Mouse (Mus musculus): ENCODE results near the gene Pld4.

Gene Pld4

DNA sequence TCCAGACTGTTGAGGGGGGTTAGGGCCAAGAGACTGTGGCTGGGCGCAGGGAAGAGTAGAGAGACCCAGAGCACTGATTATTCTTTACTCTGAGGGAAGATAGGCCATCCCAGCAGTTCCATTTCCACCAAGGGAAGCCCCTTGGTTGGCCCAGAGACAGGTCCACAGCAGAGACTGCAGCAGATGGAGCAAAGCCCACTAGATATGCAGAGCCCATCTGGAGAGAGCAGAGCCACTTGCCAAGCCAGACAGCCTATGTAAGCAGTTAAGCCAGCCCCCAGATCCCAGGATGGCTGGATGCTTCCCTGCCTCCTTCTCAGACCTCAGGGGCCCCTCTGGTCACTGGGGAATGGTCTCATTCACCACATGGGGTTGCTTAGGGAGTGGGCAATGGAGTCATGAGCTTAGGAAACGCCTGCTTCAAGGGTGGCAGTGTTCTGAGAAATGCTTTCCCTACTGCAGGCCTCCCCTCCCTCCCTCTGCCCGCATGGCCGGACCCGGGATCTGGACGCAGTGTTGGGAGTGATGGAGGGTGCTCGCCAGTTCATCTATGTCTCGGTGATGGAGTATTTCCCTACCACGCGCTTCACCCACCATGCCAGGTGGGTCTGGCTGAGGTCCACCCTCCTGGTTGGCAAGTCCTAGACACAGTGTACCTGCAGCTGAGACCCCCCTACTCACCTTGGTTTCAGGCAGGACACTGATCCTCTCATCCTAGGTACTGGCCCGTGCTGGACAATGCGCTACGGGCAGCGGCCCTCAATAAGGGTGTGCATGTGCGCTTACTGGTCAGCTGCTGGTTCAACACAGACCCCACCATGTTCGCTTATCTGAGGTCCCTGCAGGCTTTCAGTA is 6.8 kb downstream of the Pld4 start:
- DNase-seq = no peak

DNA sequence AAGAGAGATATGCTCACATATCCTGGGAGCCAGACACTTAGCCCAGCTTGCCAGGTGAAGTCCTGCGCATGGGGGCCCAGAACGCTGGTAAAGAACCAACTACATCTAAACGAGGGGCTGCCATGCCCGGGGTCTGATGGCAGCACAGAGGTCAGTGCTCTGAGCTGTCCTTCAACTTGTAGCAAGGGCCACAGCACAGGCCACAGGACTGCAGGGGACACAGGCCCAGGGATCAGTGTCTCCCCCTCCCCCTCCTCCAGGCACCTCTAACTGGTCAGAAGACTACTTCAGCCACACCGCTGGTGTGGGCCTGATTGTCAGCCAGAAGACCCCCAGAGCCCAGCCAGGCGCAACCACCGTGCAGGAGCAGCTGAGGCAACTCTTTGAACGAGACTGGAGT is 7.7 kb downstream of the Pld4 start:
- DNase-seq = no peak

DNA sequence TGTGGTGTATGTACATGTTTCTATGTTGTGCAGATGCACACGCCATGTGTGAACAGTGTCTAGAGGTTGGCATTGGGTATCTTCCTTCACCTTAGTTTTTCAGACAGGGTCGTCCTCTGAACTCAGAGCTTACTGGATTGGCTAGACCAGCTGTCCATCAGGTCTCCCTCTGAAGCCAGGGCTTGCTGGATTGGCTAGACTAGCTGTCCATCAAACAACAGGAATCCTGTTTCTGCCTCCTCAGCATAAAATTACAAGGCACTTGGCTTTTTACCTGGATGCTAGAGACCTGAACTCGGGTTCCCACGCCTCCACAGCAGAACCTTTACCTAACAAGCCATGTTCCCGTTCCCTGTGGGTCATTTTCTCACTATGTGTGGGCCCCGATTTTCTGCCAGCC is 8.6 kb downstream of the Pld4 start:
- DNase-seq = no peak

DNA sequence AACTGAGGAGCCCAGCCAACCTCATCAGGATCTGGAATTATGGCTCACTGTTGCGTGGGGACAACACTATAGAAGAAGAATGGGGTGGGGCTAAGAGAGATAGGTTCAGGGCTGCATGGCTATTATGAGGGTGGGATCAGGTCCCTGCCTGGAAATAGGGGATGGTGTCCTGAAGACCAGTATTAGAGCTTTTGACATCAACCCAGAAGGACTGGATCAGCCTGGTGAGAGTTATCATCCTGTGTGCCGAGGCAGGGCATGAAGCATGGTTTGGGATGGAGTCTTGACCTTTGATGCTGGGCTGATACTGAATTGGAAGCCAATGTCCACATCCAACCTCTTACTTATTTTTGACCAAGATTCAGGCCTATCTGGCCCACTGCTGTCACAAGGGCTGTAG is 9.3 kb downstream of the Pld4 start:
- DNase-seq = no peak

DNA sequence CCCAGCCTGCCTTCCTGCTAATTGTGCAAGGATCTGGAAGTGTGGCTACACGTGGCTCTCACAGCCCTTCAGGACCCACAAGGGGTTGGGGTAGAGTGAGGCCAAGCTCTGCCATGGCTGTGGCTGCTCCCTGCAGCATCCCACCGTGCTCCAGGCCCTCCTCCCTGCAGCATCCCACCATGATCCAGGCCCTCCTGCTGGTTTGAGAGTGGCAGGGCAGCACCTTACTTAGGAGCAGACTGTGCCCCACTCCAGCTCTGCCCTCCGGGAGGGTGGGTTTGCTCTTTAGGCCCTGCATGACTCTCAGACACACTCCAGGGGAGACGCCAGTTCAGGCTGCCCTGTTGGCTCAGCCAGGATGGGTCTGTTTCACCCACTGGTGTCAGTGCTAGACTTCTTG is 9.9 kb downstream of the Pld4 start:
- DNase-seq = no peak

DNA sequence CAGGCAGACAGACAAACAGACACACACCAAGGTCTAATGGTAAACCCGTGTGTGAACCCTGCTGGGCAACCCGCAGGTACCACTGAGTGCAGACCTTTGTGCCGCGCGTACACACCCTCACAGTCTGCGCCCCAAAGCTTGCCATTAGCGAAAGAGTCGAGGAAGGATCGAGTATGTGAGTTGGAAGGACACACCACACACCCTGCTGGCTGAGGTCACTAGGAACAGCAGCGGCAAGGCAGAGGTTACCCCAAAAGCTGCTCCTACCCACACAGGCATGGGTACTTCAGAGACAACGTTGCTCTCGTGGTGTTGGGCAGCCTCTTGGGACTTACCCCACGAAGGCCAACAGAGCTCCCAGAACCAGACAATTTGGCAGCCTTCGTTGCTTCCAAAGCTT is 11.9 kb downstream of the Pld4 start:
- DNase-seq = no peak

DNA sequence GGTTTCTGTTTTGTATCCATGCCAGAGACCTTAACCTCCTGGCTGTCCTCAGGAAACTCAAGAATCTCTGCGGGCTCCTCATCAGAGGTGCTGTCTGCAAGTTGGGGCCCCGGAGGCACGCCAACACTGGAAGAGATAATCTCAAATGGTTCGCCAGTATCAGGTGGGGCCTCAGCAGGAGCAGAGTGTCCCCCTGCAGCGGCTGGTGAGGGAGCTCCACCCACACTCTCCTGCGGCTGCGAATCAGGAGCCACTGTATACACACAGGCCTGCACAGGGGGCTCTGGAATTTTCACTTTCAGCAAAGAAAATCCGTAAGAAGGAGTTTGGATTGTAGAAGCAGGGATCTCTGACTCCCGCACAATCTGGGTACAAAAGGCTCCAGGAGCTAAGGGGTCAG is 12.9 kb downstream of the Pld4 start:
- DNase-seq = no peak

DNA sequence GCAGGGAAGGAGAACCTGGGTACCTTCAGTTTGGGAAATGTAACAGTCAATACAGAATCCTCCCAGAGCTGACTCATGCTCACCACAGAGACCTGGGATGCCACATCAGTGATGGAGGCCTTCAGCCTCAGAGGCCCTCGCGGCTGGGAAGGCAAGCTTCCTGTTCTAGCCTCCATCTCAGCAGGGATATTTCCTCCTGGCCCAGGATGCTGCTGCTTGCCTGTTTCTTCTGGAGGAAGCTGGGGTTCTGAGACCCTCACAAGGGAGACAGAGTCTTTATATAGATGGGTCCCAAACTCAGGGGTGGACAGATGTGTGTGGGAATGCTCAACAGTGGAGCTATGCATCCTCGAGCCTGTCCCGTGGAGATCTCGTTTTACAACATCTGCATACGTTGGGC is 13.6 kb downstream of the Pld4 start:
- no peak for DNase-seq

DNA sequence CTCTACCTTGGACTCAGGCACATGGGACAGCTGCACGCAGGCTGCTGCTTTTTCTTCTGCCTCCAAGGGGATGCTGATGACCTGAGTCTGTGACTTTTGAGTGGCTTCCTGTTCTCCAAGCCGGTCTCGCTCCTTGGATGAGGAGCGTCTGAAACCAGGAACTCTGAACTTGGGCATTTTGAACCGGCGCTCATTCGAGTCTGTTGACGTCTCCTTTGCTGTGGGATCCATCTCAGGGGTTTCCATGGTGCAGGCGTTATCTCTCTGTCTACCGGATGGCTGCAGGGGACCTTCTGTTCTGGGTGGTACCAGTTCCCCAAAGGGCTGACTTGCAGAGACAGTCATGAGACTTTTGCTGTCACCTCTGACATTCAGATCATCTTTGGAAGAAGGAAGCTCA is 14.0 kb downstream of the Pld4 start:
- no peak for DNase-seq

DNA sequence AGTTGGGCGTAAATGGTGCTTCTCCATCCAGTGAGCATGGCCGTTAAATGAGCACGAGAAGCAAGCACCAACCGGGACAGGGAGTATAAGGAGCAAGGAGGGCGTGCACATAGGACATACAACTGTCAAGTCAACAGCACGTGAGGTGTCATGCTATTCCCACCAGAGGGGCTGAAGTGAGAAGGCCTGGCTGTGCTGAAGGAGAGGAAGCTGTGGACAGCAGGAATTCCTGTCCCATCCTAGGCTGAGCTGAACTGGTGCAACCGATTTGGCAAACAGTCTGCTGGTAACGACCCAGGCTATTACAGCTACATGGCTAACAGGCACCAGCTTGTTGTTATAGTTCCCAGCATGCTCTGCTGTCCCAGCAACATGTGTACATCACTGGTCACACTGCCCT is 30.6 kb downstream of the Pld4 start:
- no peak for DNase-seq

DNA sequence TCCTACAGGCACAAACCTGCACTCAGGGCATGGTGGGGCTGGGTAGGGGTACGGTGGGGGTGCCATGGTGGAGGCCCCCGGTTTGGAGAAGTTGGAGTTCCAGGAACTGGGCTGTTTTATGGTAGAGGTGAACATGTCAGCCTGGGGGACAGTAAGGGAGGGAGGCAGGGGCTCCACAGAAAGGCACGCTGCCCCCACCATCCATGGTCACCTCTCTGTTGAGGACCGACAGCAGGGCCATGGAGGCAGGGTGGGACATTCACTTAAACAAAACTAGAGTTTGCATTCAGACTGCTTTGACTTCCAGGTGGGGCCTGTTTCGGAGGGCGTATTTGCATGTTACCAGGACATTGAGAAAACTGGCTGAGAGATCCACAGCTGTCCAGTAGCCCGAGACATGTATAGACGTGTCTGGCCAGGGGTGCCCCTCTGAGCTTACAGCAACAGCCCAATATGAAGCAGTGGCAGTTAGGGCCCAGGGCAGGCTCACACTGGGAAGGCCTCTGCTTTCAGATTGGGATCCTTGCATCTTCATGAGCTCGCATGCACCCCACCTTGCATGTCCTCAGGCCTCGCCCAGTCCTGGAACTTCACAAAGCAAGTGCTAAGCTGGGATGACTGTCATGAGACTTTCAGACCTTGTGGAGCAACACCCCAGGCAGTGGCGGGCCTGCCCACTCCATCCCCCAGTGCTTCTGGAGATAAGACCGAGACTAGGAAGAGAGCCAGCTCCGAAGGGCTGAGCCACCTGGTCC is 33.3 kb downstream of the Pld4 start:
- peak; percentile 36 for DNase-seq

DNA sequence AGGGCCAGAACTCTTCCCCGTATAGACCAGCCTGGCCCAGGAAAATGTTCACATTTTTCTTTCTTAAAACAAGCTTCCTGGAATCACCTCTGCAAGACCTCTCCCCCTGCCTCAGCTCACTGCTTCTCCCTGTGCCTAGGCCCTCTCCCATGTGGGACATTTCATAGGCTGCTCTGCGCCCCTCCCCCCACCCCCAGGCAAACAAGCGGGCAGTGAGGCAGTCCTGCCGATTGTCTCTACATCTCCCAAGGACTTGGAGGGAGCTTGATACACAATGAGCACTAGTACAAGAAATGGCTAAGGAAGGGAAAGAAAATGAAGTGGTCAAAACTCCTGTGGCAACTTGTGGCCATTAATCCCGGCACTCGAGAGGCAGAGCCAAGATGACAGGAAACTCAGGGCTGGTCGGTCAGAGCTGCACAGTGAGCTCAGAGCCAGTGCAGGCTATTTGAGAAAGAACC is 33.9 kb downstream of the Pld4 start:
- DNase-seq = no peak

DNA sequence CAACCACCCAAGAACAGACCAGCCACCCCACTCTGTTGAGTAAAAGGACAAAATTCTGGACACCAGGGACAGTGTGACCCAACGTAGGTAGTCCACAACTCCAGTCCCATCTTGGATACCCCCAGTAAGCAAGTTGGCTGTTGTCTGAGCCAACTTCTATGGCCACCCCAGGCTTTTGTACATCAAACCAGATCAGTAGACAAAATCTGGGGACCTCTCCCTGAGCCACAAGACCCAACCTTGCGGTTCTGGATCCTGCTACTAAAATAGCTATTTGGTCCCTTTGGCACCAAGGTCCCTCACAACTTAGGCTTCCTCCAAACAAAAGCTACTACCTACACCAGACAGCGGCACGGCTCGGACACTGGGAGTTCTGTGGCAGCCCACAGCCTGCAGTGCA is 34.5 kb downstream of the Pld4 start:
- DNase-seq = no peak

DNA sequence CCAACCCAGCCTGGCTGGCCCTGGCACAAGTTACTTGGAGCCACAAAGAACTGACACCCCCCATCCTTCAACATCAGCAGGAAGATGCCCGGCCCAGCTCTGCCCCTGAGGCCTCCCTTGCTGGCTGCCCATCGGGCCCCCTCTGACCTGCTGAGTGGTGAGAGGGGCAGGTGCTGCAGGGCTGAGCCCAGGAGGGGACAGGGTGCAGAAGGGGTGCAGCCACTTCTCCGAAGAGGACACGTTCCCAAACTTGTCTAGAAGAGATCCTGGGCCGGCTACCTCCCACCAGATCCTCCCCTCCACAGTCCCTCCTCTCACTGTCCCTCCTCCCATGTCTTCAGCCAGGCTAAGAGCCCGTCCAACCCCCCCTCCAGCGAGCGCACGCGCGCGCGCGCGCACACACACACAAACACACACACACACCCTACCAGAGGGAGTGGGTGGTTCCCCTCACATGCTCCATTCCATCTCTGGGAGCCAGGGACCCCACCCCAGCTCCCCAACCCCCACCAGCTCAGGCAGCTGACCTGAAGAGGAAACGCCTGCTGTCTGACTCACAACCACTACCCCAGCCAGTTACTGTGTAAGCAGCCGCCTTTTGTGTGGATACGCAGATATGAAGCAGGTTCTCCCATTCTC is 35.1 kb downstream of the Pld4 start:
- DNase-seq = peak; percentile 30

DNA sequence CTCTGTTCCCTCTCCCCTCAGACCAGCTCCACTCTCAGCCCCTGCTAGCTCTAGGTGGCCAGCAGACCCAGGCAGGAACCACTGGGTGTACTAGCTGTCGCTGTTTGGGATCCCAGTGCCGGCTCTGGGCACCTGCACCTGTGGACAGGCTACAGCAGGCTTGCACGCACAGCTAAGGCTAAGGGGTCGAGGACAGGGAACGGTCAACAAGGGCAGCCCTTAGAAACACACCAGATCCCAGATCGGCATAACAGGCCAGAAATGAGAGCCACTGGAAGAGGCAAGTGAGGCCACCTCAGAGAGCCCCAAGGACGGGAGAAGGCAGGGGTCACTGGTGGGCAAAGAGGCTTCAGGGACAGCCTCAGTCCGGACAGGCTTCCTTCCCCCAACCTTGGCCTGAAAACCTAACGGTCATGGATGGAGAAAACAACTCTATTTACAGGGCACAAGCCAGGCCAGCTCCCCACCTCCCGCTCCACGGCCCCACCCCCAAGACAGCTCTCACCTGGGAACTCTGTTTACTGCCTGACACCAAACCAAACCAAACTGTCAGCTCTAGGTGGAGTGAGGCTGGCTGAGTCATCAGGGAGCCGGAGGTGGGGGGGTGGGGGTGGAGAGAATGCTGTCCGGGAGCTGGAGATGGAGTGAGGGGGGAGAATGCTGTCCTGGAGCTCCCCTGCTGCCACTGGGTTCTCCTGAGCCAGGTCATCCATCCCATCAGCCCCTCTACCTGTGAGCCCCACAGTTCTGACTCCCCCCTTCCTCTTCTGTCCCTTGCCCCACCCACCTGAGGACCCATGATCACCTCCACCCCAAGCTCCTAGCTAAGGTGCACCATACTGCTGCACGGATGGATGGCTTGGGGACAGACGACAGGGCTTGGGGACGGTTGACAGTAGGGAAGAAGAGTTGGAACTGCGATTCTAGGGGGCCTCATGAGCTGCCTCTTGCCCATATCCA is 36.4 kb downstream of the Pld4 start:
- DNase-seq = no peak

DNA sequence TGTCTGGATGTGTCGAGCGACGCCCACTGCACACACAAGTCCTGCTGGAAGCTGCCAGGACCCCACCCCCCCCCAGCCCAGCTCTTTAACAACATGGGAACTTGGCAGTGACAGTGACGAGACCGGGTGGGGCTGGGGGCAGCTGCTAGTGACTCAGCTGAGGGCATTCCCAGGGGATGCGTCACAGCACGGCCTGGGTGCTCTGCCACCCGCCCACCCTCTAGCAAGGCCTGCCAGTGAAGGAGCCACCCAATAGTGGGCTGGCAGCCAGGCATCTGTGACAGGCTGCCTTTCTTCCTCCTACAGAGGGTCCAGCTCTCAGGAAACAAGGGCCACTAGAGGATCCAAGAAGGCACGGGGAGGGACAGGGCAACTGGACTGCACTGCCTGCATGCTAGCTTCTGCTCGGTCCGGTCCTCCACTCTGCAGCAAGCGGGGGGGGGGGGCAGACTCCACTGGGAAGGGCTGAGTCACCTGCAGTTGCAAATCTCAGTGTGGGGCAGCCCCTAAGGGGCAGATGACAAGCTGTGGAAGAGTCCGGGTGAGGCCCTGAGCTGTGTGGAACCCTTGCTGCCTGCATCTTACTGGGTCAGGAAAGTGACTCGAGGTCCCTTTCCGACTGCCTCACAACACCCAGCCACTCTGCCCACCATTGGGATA is 37.3 kb downstream of the Pld4 start:
- no peak for DNase-seq

DNA sequence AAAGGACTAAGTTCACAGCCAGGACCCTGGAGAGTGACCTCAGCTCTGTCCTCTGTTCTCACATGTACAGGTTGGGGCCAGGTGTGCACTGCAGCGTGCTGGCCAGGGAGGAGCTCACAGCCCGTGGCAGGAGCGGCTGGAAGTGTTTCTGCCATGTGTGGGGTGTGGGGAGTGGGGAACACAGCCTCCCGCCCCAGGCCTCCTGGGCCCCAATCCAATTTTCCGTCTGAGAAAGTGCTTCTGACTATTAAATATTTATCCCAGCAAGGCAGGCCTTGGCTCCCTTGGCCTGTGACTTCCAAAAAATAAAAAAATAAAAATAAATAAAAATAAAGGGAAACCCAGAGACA is 37.9 kb downstream of the Pld4 start:
- DNase-seq = no peak

DNA sequence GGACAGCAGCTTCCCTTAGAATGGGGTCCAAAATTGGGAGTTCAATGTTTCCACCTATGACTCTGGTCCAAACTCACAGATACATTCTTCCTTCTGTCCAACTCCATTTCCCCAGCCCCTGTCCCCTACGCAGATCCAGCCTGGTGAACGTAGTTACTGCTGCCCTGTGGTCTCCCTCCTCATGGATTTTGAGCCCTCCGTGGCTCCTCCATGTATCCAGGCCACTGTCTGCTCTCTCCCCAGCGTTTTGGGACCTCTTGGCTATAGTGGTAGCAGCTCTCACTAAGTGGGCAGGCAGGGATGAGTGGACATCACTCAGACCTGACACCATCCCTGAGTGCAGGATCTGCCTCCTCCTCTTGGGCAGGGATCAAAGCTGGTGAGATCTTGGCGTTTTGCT is 38.3 kb downstream of the Pld4 start:
- no peak for DNase-seq

DNA sequence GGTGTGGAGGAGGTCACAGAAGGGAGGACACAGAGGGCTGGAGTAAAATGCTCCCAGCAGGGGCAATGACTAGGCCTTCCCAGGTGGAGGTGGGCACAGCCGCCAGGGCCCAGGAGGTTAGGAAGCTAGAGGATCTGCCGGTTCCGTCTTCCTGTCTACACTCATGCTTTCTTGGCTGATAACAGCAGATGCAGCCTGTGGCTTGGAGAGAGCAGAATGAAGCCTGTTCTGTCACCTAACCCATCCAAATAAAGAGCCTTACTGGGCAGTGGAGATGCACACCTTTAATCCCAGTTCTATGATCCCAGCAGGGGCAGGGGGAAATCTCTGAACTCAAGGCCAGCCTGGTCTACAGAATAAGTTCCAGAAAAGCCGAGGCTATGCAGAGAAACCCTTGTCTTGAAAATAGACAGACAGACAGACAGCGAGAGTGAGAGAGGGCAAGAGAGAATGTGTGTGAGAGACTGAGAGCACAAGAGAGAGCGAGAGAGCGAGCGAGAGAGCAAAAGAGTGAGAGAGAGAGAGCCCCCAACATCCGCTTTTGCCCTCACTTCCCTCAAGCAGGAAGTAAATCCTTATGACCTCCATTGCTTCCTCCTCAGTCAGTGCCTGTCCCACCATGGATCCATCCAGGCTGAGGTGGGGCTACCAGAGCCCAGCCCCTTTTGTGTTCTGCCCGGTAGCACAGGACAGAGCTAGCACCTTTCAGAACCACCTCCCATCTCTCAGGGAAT is 38.9 kb downstream of the Pld4 start:
- no peak for DNase-seq

DNA sequence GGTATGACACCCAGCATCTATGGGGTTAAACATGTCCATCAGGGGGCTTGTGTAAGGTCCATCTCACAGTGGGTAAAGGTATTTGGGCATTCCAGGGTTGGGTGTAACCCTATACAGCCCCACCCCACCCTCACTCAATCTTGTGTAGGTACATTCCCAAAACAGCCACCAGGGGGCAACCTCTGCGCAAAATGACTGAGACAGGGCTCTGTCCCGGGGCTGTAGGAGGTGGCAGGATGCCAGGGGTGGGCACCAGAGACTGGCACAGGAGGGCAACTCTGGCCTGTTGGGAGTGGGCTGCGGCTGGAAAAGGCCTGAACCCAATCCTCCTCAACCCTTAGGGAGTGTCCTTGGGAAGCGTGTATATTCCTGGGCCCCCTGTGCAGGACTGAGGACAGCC is 40.0 kb downstream of the Pld4 start:
- DNase-seq = peak; percentile 70

All from liver (tissue).